Mouse (Mus musculus) embryonic facial prominence, embryonic 12.5 days (tissue): ENCODE measurements around the gene Shq1. TPM values are rescaled to one million over a fixed set of nuclear protein-coding genes. Genes with fewer than 3 reads are reported as not detected.
A peak's percentile ranks its signal among the peaks of the same experiment; 100 is the strongest.

Source experiments
- ATAC-seq: fragments of 200-750 bp; cut with Nextera tagmentation; 2 replicates; pipeline ENCODE4 v1.8.0; 2017; ENCODE audit not compliant: insufficient number of reproducible peaks, insufficient read depth, low FRiP score, low TSS enrichment
- H3K27ac ChIP-seq: fragments of 300-500 bp; sonication (generic); 2 replicates; pipeline ENCODE4 v1.5.1; 2016; ENCODE audit warnings: mild to moderate bottlenecking
- H3K27me3 ChIP-seq: fragments of 300-500 bp; sonication (generic); 2 replicates; pipeline ENCODE4 v1.6.1; 2016; ENCODE audit warnings: mild to moderate bottlenecking, moderate library complexity
- H3K36me3 ChIP-seq: fragments of 300-500 bp; sonication (generic); 2 replicates; pipeline ENCODE4 v1.6.1; 2016; ENCODE audit warnings: mild to moderate bottlenecking
- H3K4me1 ChIP-seq: fragments of 300-500 bp; sonication (generic); 2 replicates; pipeline ENCODE4 v1.6.1; 2016
- H3K4me2 ChIP-seq: fragments of 300-500 bp; sonication (generic); replicated peaks from 2 replicates; pipeline ENCODE4 v1.6.1; 2016; ENCODE audit warnings: mild to moderate bottlenecking, moderate library complexity
- H3K4me3 ChIP-seq: fragments of 300-500 bp; sonication (generic); 2 replicates; pipeline ENCODE4 v1.5.1; 2016; ENCODE audit warnings: mild to moderate bottlenecking
- H3K9ac ChIP-seq: fragments of 300-500 bp; sonication (generic); 2 replicates; pipeline ENCODE4 v1.6.1; 2016; ENCODE audit warnings: mild to moderate bottlenecking, moderate library complexity
- H3K9me3 ChIP-seq: fragments of 300-500 bp; sonication (generic); 2 replicates; pipeline ENCODE4 v1.6.1; 2016; ENCODE audit warnings: mild to moderate bottlenecking, moderate library complexity
- WGBS: fragments of 180-500 bp; shearing (Covaris S2); methylation state at CpG from one replicate; pipeline ENCODE4 v1.1.7; 2016; 5-methylcytosine and 5-hydroxymethylcytosine counted together
- polyA plus RNA-seq: library from polyadenylated mRNA; unstranded; fragments of >200 nt; fragmentation: Nextera tagmentation; extraction: Ambion mirVana; gene quantifications from 2 replicates; pipeline ENCODE4 v1.2.1, GENCODE M21; 2016

The Shq1 gene
- polyA plus RNA-seq, 1 experiment from 2014 or later = 17.2 TPM

- H3K27ac ChIP-seq = no peak overlapping the region
- peaks cover 8% of the 10 kb centered on the region; the same call in 1 of the 2 replicates for H3K4me1 ChIP-seq
- WGBS = 76% methylated on average over 2 of the region's 2 CpGs
- H3K27me3 ChIP-seq = 0 out of 2 replicates have a peak, but pooled peaks cover 8% of the 10 kb centered on the region
- no peak overlapping the region for H3K9ac ChIP-seq
- no peaks in the 10 kb centered on the region for H3K9me3 ChIP-seq
- no peak overlapping the region for H3K4me3 ChIP-seq
- no peak overlapping the region for H3K4me2 ChIP-seq
- no peak for ATAC-seq
- peaks cover 13% of the 10 kb centered on the region; the same call in 1 of the 2 replicates for H3K36me3 ChIP-seq
Measured at GRCm38 (mm10) chr6:100668858-100669257, 2.1 kb downstream of the Shq1 start.

GRCm38 (mm10) chr6:100667644-100668043 lies 3.3 kb downstream of the Shq1 start:
- H3K4me3 ChIP-seq = no peak overlapping the region
- 0 out of 2 replicates have a peak, but pooled peaks cover 4% of the 10 kb centered on the region for H3K27me3 ChIP-seq
- no peak overlapping the region for H3K27ac ChIP-seq
- peaks cover 22% of the 10 kb centered on the region for H3K36me3 ChIP-seq
- H3K9me3 ChIP-seq = no peaks in the 10 kb centered on the region
- ATAC-seq = no peak
- H3K9ac ChIP-seq = no peak overlapping the region
- H3K4me2 ChIP-seq = no peak overlapping the region
- WGBS = 89% methylated on average over 8 of the region's 8 CpGs
- H3K4me1 ChIP-seq = peaks cover 8% of the 10 kb centered on the region; the same call in 1 of the 2 replicates

- H3K36me3 ChIP-seq = peaks cover 38% of the 10 kb centered on the region
- no peaks in the 10 kb centered on the region for H3K27me3 ChIP-seq
- no peak overlapping the region for H3K4me2 ChIP-seq
- 74% methylated on average over 6 of the region's 6 CpGs for WGBS
- H3K9me3 ChIP-seq = no peaks in the 10 kb centered on the region
- no peak overlapping the region for H3K9ac ChIP-seq
- no peak overlapping the region for H3K27ac ChIP-seq
- no peak for ATAC-seq
- H3K4me1 ChIP-seq = no peaks in the 10 kb centered on the region
- no peak overlapping the region for H3K4me3 ChIP-seq
Measured at GRCm38 (mm10) chr6:100662224-100662623, 8.7 kb downstream of the Shq1 start.

- Histone ChIP-seq H3K4me2 (no peak overlapping the region), H3K9ac (no peak overlapping the region), H3K36me3 (peaks cover 38% of the 10 kb centered on the region), H3K4me1 (no peaks in the 10 kb centered on the region), H3K27me3 (no peaks in the 10 kb centered on the region), H3K9me3 (no peaks in the 10 kb centered on the region), H3K4me3 (no peak overlapping the region), H3K27ac (no peak overlapping the region)
- ATAC-seq = no peak
- 93% methylated on average over 5 of the region's 5 CpGs for WGBS
Measured at GRCm38 (mm10) chr6:100660395-100660794, 10.6 kb downstream of the Shq1 start.

GRCm38 (mm10) chr6:100652535-100652934 lies 18.4 kb downstream of the Shq1 start:
- Histone ChIP-seq H3K9ac (no peak overlapping the region), H3K27ac (no peak overlapping the region), H3K27me3 (no peaks in the 10 kb centered on the region), H3K36me3 (0 out of 2 replicates have a peak, but pooled peaks cover 5% of the 10 kb centered on the region), H3K4me1 (no peaks in the 10 kb centered on the region), H3K4me2 (no peak overlapping the region), H3K9me3 (no peaks in the 10 kb centered on the region), H3K4me3 (no peak overlapping the region)
- ATAC-seq = no peak
- 83% methylated on average over 3 of the region's 3 CpGs for WGBS

GRCm38 (mm10) chr6:100647196-100647595 lies 23.8 kb downstream of the Shq1 start:
- no peak overlapping the region for H3K4me3 ChIP-seq
- no peaks in the 10 kb centered on the region for H3K36me3 ChIP-seq
- ATAC-seq = no peak
- no peaks in the 10 kb centered on the region for H3K27me3 ChIP-seq
- peaks cover 7% of the 10 kb centered on the region; the same call in 1 of the 2 replicates for H3K4me1 ChIP-seq
- H3K9me3 ChIP-seq = no peaks in the 10 kb centered on the region
- no peak overlapping the region for H3K4me2 ChIP-seq
- H3K27ac ChIP-seq = no peak overlapping the region
- no peak overlapping the region for H3K9ac ChIP-seq
- 73% methylated on average over 5 of the region's 5 CpGs for WGBS

- Histone ChIP-seq H3K27ac (no peak overlapping the region), H3K27me3 (no peaks in the 10 kb centered on the region), H3K9ac (no peak overlapping the region), H3K4me3 (no peak overlapping the region), H3K36me3 (no peaks in the 10 kb centered on the region), H3K4me1 (peaks cover 7% of the 10 kb centered on the region; the same call in 1 of the 2 replicates), H3K4me2 (no peak overlapping the region), H3K9me3 (no peaks in the 10 kb centered on the region)
- ATAC-seq = peak; percentile 69; the same call in 1 of the 2 replicates
- 67% methylated on average over 11 of the region's 11 CpGs for WGBS
Measured at GRCm38 (mm10) chr6:100645469-100646201, 25.3 kb downstream of the Shq1 start.

- Histone ChIP-seq H3K27ac (no peak overlapping the region), H3K4me2 (no peak overlapping the region), H3K36me3 (no peaks in the 10 kb centered on the region), H3K27me3 (no peaks in the 10 kb centered on the region), H3K4me3 (no peak overlapping the region), H3K9me3 (no peaks in the 10 kb centered on the region), H3K9ac (no peak overlapping the region), H3K4me1 (peaks cover 7% of the 10 kb centered on the region; the same call in 1 of the 2 replicates)
- 90% methylated on average over 15 of the region's 15 CpGs for WGBS
- ATAC-seq = no peak
Measured at GRCm38 (mm10) chr6:100644631-100645030, 26.3 kb downstream of the Shq1 start.

GRCm38 (mm10) chr6:100642786-100643185 lies 28.2 kb downstream of the Shq1 start:
- Histone ChIP-seq H3K9me3 (no peaks in the 10 kb centered on the region), H3K4me3 (no peak overlapping the region), H3K9ac (no peak overlapping the region), H3K4me2 (no peak overlapping the region), H3K36me3 (no peaks in the 10 kb centered on the region), H3K27ac (no peak overlapping the region), H3K27me3 (no peaks in the 10 kb centered on the region), H3K4me1 (peaks cover 7% of the 10 kb centered on the region; the same call in 1 of the 2 replicates)
- 82% methylated on average over 2 of the region's 2 CpGs for WGBS
- no peak for ATAC-seq

- Histone ChIP-seq H3K9ac (no peak overlapping the region), H3K27me3 (no peaks in the 10 kb centered on the region), H3K36me3 (no peaks in the 10 kb centered on the region), H3K4me2 (no peak overlapping the region), H3K4me1 (peaks cover 4% of the 10 kb centered on the region; the same call in 1 of the 2 replicates), H3K9me3 (no peaks in the 10 kb centered on the region), H3K4me3 (no peak overlapping the region), H3K27ac (no peak overlapping the region)
- WGBS = 87% methylated on average over 1 of the region's 1 CpGs
- ATAC-seq = no peak
Measured at GRCm38 (mm10) chr6:100640591-100640990, 30.4 kb downstream of the Shq1 start.

- no peaks in the 10 kb centered on the region for H3K27me3 ChIP-seq
- no peak for ATAC-seq
- 85% methylated on average over 6 of the region's 6 CpGs for WGBS
- H3K4me2 ChIP-seq = no peak overlapping the region
- 0 out of 2 replicates have a peak, but pooled peaks cover 5% of the 10 kb centered on the region for H3K36me3 ChIP-seq
- no peak overlapping the region for H3K27ac ChIP-seq
- H3K9ac ChIP-seq = no peak overlapping the region
- no peaks in the 10 kb centered on the region for H3K9me3 ChIP-seq
- H3K4me3 ChIP-seq = no peak overlapping the region
- no peaks in the 10 kb centered on the region for H3K4me1 ChIP-seq
Measured at GRCm38 (mm10) chr6:100629086-100629485, 41.9 kb downstream of the Shq1 start.

- Histone ChIP-seq H3K27ac (no peak overlapping the region), H3K4me2 (no peak overlapping the region), H3K27me3 (no peaks in the 10 kb centered on the region), H3K9me3 (no peaks in the 10 kb centered on the region), H3K9ac (no peak overlapping the region), H3K4me3 (no peak overlapping the region), H3K4me1 (no peaks in the 10 kb centered on the region), H3K36me3 (0 out of 2 replicates have a peak, but pooled peaks cover 5% of the 10 kb centered on the region)
- ATAC-seq = no peak
- 81% methylated on average over 3 of the region's 3 CpGs for WGBS
Measured at GRCm38 (mm10) chr6:100628223-100628622, 42.7 kb downstream of the Shq1 start.
